Mouse (Mus musculus): ENCODE data around the gene Nrxn1. TPM values are rescaled to one million over a fixed set of nuclear protein-coding genes. Genes with fewer than 3 reads are reported as not detected.

Gene Nrxn1
- total and polyA plus RNA-seq, 3 experiments = not detected

DNA sequence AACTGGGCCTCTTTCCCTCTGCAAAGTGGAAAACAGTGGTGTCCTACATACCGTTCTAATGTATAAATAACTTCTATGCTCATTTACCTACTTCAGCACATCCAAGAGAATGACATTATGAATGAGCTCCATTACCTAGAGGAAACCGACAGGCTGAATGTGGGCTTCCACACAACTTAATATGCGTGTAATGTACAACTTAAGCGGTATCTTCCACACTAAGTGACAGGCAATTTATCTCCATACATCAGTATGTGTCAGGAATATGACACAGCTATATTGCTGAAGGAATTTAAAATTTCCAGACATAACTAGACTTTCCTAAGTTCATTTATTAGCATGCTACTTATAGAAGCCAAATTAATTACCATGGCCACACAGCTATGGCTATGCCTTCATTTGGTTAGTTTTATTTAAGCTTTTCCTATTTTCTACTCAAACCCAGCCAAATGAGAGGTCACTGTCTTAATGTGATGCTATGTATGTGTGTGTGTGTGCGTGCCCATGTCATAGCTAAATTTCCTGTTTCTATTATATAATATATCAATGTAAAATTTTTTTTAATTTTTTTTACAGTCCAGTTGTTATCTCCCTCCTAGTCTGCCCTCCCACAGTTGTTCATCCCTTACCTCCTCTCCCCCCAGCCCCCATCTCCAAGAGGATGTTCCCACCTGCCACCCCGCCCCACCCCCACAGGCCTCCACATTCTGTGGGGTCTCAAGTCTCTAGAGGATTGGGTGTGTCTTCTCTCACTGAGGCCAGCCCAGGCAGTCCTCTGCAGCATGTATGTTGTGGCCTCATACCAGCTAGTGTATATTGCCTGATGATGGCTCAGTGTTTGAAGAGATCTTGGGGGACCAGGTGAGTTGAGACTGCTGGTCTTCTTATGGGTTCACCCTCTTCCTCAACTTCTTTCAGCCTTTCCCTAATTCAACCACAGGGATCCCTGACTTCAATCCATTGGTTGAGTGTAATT, 186.5 kb downstream of the Nrxn1 start:
- Histone ChIP-seq H3K27ac (ENCODE audit: insufficient read depth, low read depth) (no peak overlapping the region), H3K4me3 (replicated peaks in 1 of 3; ENCODE audit: low read depth in 2 of 3, low read length in 2 of 3, poor library complexity in 1 of 3) (no peak overlapping the region), H3K4me2 (ENCODE audit: insufficient read depth, low read depth, poor library complexity, severe bottlenecking) (no peak overlapping the region), H3K27me3 (replicated peaks) (no peaks in the 10 kb centered on the region), H3K9ac (ENCODE audit: insufficient read depth, low read depth) (no peak overlapping the region), H3K9me3 (replicated peaks; ENCODE audit: low read length) (peaks cover 16% of the 10 kb centered on the region), H3K79me2 (replicated peaks; ENCODE audit: control insufficient read depth, extremely low read depth, insufficient read depth, poor library complexity, severe bottlenecking) (no peaks in the 10 kb centered on the region), H3K36me3 (replicated peaks in 1 of 2; ENCODE audit: control insufficient read depth in 1 of 2, insufficient read depth in 1 of 2, low read length in 1 of 2) (no peaks in the 10 kb centered on the region), H3K4me1 (ENCODE audit: control insufficient read depth in 1 of 2, insufficient read depth in 2 of 2) (no peaks in the 10 kb centered on the region)
- dilution Hi-C loops (cut with MboI; ENCODE audit: extremely low pct_ligation_motif_present, extremely low pct_unique_long_range_greater_than_20kb, low sequenced_read_pairs) = no loop called here
- DNase-seq (ENCODE audit: extremely low read depth) = no peak
- TF ChIP-seq CHD1 (IDR thresholded peaks at IDR 0.05; ENCODE audit: low read depth, low read length) = no peak
- TF ChIP-seq ELF1 (IDR thresholded peaks at IDR 0.05; ENCODE audit: low read depth, low read length) = no peak
- TF ChIP-seq HCFC1 (IDR thresholded peaks at IDR 0.05; ENCODE audit: low read depth, low read length) = no peak
- no peak for TF ChIP-seq SMC3 (IDR thresholded peaks at IDR 0.05; ENCODE audit: low read depth, low read length)
- TF ChIP-seq BHLHE40 (IDR thresholded peaks at IDR 0.05; ENCODE audit: low read depth, low read length) = no peak
- no peak for TF ChIP-seq ZKSCAN1 (IDR thresholded peaks at IDR 0.05; ENCODE audit: borderline replicate concordance, low read depth, low read length)
- no peak for TF ChIP-seq MAX (IDR thresholded peaks at IDR 0.05; ENCODE audit: low read length)
- no peak for TF ChIP-seq MYC (IDR thresholded peaks at IDR 0.05; ENCODE audit: low read depth, low read length)
- in situ Hi-C loops (cut with MboI; ENCODE audit: low pct_ligation_motif_present, low pct_unique_long_range_greater_than_20kb, low sequenced_read_pairs) = no loop called here

DNA sequence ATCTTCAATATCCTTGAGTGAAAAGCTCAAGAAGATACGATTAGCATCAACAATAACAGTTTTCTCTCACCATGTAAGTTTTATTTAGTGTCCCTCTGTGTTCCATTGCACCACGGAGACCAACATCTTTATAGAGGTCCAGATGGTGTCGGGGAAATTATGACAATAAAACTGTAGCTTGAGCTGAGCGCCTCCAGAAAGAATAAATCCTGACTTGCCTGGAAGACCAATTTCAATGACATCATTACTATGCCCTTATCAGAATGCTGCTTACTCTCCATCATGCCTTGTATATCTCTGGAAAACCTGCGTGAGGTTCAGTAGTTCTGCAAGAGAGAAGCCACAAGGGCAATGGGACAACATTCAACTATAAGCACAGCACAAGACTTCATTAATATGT, 187.7 kb downstream of the Nrxn1 start:
- Histone ChIP-seq H3K36me3 (replicated peaks in 1 of 2; ENCODE audit: control insufficient read depth in 1 of 2, insufficient read depth in 1 of 2, low read length in 1 of 2) (no peaks in the 10 kb centered on the region), H3K27me3 (replicated peaks) (no peaks in the 10 kb centered on the region), H3K4me2 (ENCODE audit: insufficient read depth, low read depth, poor library complexity, severe bottlenecking) (no peak overlapping the region), H3K4me3 (replicated peaks in 1 of 3; ENCODE audit: low read depth in 2 of 3, low read length in 2 of 3, poor library complexity in 1 of 3) (no peak overlapping the region), H3K9me3 (replicated peaks; ENCODE audit: low read length) (peaks cover 13% of the 10 kb centered on the region), H3K27ac (ENCODE audit: insufficient read depth, low read depth) (no peak overlapping the region), H3K9ac (ENCODE audit: insufficient read depth, low read depth) (no peak overlapping the region), H3K4me1 (ENCODE audit: control insufficient read depth in 1 of 2, insufficient read depth in 2 of 2) (no peaks in the 10 kb centered on the region), H3K79me2 (replicated peaks; ENCODE audit: control insufficient read depth, extremely low read depth, insufficient read depth, poor library complexity, severe bottlenecking) (no peaks in the 10 kb centered on the region)
- in situ Hi-C loops (cut with MboI; ENCODE audit: low pct_ligation_motif_present, low pct_unique_long_range_greater_than_20kb, low sequenced_read_pairs) (no loop called here), dilution Hi-C loops (cut with MboI; ENCODE audit: extremely low pct_ligation_motif_present, extremely low pct_unique_long_range_greater_than_20kb, low sequenced_read_pairs) (no loop called here)
- DNase-seq (ENCODE audit: extremely low read depth) = no peak
- TF ChIP-seq JUND (conservative IDR thresholded peaks at IDR 0.05; ENCODE audit: low read depth, low read length) = no peak
- no peak for TF ChIP-seq CHD2 (IDR thresholded peaks at IDR 0.05; ENCODE audit: low read length)
- no peak for TF ChIP-seq EP300 (IDR thresholded peaks at IDR 0.05; ENCODE audit: low read length)
- TF ChIP-seq ZC3H11A (IDR thresholded peaks at IDR 0.05; ENCODE audit: low read depth, low read length) = no peak
- TF ChIP-seq ZKSCAN1 (IDR thresholded peaks at IDR 0.05; ENCODE audit: borderline replicate concordance, low read depth, low read length) = no peak
- no peak for TF ChIP-seq RCOR1 (conservative IDR thresholded peaks at IDR 0.05; ENCODE audit: low read depth, low read length)
- no peak for TF ChIP-seq ETS1 (conservative IDR thresholded peaks at IDR 0.05; ENCODE audit: low read depth, low read length)
- TF ChIP-seq MAZ (IDR thresholded peaks at IDR 0.05; ENCODE audit: low read depth, low read length) = no peak
- TF ChIP-seq TCF12 (IDR thresholded peaks at IDR 0.05; ENCODE audit: low read depth, low read length) = no peak
- no peak for TF ChIP-seq SMC3 (IDR thresholded peaks at IDR 0.05; ENCODE audit: low read depth, low read length)
- TF ChIP-seq GABPA (IDR thresholded peaks at IDR 0.05; ENCODE audit: insufficient replicate concordance, low read depth, low read length) = no peak
- TF ChIP-seq ZNF384 (IDR thresholded peaks at IDR 0.05; ENCODE audit: low read depth, low read length) = no peak
- no peak for TF ChIP-seq MAX (IDR thresholded peaks at IDR 0.05; ENCODE audit: low read length)
- no peak for TF ChIP-seq E2F4 (IDR thresholded peaks at IDR 0.05; ENCODE audit: insufficient replicate concordance, low read depth, low read length)
- TF ChIP-seq RAD21 (IDR thresholded peaks at IDR 0.05; ENCODE audit: low read depth, low read length) = no peak
- TF ChIP-seq CTCF (conservative IDR thresholded peaks at IDR 0.05 in 1 of 2, IDR thresholded peaks at IDR 0.05 in 1 of 2; ENCODE audit: low read depth in 2 of 2, low read length in 2 of 2) = no peak
- TF ChIP-seq JUN (IDR thresholded peaks at IDR 0.05; ENCODE audit: insufficient read depth, low read depth, low read length) = no peak
- TF ChIP-seq ZMIZ1 (IDR thresholded peaks at IDR 0.05; ENCODE audit: low read depth, low read length) = no peak
